Mouse (Mus musculus) embryo, embryonic 11 days (tissue): ENCODE measurements at regions not wholly inside any gene's neighbourhood (a gene's known extent, or its start where the extent isn't known, plus 50 kb on each side); places are given as distances from the start of the nearest gene placed in this dataset.
A peak's percentile ranks its signal among the peaks of the same experiment; 100 is the strongest.

ENCODE experiments used
- DNase-seq: peaks from one replicate; pipeline ENCODE4 v3.0.0-alpha.2; 2015

- peak; percentile 2 for DNase-seq
These were observed 295.7 kb upstream of the Steap1 start for GRCm38 (mm10) chr5:6044859-6045258.

- DNase-seq: no peak
These were observed 291.7 kb upstream of the Steap1 start for GRCm38 (mm10) chr5:6040866-6041265.

- DNase-seq: no peak
These were observed 267.6 kb upstream of the Steap1 start for GRCm38 (mm10) chr5:6016695-6017094.
